Mouse (Mus musculus): ENCODE measurements around the gene Brdt. TPM values are rescaled to one million over a fixed set of nuclear protein-coding genes. Genes with fewer than 3 reads are reported as not detected.

Gene Brdt
- total RNA-seq, 2 experiments from 2014 or later = 0.31 TPM; not detected in 1

DNA sequence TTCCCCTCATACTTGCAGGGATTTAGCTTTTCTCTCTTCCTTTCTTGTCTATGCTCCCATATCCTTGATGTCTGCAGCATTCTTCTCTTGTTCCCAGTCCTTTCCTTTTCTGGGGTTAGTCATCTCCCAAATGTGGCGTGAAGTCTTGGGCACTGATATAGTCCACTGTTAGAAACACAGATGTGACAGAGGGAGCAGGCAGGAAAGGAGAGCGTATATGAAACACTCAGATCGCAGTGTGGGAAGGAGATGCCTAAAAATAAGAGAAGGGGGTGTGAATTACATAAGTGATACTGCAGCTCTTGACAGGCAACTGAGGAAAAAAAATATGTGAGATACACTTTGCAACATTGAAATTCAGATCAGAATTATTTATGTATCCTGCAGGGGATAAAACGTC is 74.4 kb downstream of the Brdt start:
- ATAC-seq (replicated peaks; ENCODE audit: poor library complexity, severe bottlenecking) = no peak

DNA sequence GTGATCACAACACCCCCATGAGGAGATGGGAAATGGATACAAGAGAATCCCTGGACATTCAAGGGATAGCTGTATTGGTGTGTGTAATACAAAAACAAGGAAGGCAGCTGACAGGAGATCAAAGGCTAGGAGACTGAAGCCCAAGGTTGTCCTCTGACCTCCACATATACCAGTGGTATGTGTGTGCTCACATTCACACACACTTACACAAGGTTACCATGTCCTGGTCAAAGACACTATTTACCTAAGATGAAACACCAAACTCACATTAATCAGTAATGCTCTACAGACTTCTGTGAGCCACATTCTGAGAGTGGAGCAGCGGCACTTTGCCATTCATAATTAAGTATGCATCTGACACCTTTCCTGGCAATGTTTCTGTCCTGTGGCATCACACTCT is 79.3 kb downstream of the Brdt start:
- ATAC-seq (replicated peaks; ENCODE audit: poor library complexity, severe bottlenecking) = no peak

DNA sequence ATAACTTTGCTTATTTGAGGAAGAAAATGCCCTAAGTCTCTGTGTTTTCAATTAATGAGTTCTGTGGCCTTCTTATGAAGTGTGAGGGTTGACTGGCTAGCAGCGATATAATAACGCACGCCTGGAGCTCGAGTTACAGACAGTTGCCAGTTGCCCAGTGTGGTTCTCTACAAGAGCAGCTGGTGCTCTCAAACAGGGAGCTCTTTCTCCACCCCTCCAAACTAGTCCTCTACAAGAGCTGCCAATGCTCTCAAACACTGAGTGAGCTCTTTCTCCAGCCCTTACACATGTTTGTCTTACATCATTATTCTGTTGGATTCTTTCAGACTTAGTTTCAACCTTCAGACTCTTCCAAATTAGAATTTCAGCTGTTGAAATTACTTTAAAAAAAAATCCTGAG is 80.4 kb downstream of the Brdt start:
- no peak for ATAC-seq (replicated peaks; ENCODE audit: poor library complexity, severe bottlenecking)

DNA sequence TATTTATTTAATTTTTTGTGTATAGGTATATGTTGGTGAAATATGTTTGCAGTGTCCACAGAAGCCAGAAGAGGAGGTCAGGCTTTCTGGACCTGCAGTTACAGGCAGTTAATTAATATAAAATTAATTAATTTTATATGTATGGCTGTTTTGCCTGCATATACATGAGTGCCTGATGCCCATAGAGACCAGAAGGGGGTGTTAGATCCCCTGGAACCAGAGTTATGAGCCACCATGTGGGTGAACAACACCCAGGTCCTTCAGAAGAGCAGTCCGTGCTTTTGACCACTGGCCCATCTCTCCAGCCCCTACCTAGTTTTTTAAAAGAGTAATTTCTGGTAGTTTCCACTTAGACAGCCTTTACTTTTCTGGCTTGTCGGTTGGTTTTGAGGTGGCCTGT is 81.3 kb downstream of the Brdt start:
- no peak for ATAC-seq (replicated peaks; ENCODE audit: poor library complexity, severe bottlenecking)

DNA sequence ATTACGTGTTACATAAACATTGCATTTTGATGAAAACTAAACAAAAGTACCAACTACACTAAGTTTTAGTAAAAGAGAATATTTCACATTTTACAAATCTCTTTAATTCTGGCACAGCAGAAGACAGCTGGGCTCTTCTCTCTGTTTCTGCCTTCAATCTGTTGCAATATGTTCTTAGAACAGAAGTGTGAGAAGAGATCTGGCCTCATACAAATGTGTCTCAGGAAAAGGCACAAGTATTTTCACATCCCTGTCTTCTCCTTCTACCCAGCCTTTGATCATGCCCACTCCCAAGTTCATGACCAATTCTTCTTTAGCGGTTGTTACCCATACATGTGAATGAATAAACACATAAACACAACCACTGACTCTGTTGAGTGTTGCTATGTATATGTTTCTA is 84.1 kb downstream of the Brdt start:
- ATAC-seq (replicated peaks; ENCODE audit: poor library complexity, severe bottlenecking) = no peak

DNA sequence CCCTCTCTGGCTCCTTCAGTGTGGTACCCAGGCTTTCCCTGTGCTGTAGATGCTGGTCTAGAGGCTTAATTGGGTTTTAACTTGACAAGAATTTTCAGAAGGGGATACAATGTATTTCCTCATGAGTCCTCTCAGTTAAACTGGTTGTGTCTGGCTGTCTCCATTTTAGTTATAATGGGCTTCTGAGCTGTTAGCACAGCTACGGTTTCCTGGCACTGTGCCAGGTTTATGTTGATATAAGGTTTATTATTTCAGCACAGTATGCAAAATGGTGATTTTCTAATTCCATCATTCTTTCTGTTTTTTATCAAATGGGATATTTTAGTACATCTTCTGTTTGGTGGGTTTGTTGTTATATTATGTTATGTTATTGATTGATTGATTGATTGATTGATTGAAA is 90.7 kb downstream of the Brdt start:
- ATAC-seq (replicated peaks; ENCODE audit: poor library complexity, severe bottlenecking) = no peak

DNA sequence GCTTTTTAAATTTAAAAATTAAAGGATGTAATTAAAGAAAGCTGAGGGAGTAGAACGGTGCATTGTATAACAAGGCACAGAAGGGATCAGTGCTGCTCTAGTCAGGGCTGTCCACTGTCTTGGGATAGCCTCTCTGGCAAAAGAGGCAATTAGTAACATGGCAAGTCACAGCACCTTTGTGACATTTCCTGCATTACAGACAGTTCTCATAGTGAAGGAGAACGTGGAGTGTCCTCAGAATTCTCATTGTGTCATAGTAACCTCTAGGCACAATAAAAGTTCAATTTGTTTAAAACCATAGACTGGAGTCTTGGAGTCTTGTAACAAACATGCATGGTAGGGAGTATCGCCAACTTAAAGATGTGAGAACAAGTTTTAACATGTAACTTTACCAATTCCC is 100.3 kb downstream of the Brdt start, which contains the start of gene Lpcat2b:
TSS of gene Lpcat2b (plus strand) at position 301 of the 400 bp plus-strand sequence.
- ATAC-seq (replicated peaks; ENCODE audit: poor library complexity, severe bottlenecking) = no peak

DNA sequence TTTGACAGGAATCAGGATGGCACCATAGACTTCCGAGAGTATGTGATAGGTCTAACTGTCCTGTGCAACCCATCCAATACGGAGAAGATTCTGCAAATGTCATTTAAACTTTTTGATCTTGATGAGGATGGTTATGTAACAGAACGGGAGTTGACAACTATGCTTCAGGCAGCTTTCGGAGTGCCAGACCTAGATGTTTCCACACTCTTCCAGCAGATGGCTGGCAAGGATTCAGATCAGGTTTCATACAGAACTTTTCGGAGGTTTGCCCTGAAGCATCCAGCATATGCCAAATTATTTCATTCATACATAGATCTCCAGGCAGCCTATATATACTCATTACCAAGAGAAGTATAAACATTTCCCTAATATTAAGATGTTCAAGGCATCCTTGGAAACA is 103.0 kb downstream of the Brdt start:
- no peak for ATAC-seq (replicated peaks; ENCODE audit: poor library complexity, severe bottlenecking)

DNA sequence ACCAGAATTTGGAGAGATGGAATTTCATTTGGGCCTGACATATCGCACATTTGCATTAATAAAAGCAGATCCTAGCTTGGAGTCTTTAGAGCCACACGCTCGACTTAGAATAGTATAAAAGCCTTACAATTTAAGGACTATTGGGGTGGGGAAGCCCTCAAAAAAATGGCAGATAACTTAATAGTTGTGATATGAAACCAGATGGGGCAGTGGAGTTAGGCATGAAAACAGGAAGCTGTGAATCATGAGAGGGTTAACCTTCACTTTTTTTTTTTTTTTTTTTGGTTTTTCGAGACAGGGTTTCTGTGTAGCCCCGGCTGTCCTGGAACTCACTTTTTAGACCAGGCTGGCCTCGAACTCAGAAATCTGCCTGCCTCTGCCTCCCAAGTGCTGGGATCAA is 105.2 kb downstream of the Brdt start:
- no peak for ATAC-seq (replicated peaks; ENCODE audit: poor library complexity, severe bottlenecking)

Other genes with a start within 250 kb of the Brdt start
- gene Tgfbr3, start 41.5 kb upstream of the Brdt start, total RNA-seq (2014; fragmentation: Nextera tagmentation) = 0.30 and 2.4 TPM in 2 replicates
- 1.6 and 2.4 TPM in 2 replicates for gene Tgfbr3, start 41.5 kb upstream of the Brdt start, total RNA-seq (2017)
- gene Ephx4, start 71.6 kb downstream of the Brdt start, total RNA-seq (2014; fragmentation: Nextera tagmentation) = not detected in 2 replicates
- not detected in 2 replicates for gene Ephx4, start 71.6 kb downstream of the Brdt start, total RNA-seq (2017)
- gene Lpcat2b, start 100.4 kb downstream of the Brdt start, total RNA-seq (2014; fragmentation: Nextera tagmentation) = not detected in 2 replicates
- gene Lpcat2b, start 100.4 kb downstream of the Brdt start, total RNA-seq (2017) = not detected in 2 replicates
- 7.4 and 9.3 TPM in 2 replicates for gene Btbd8, start 106.8 kb downstream of the Brdt start, total RNA-seq (2014; fragmentation: Nextera tagmentation)
- gene Btbd8, start 106.8 kb downstream of the Brdt start, total RNA-seq (2017) = 12.6 and 14.4 TPM in 2 replicates
- 0.24 TPM in 1 of 2 replicates, not detected in the other for gene Gm42669, start 176.5 kb downstream of the Brdt start, total RNA-seq (2014; fragmentation: Nextera tagmentation)
- 0.21 TPM in 1 of 2 replicates, not detected in the other for gene Gm42669, start 176.5 kb downstream of the Brdt start, total RNA-seq (2017)
- not detected in 2 replicates for gene 1700028K03Rik, start 203.6 kb downstream of the Brdt start, total RNA-seq (2014; fragmentation: Nextera tagmentation)
- gene 1700028K03Rik, start 203.6 kb downstream of the Brdt start, total RNA-seq (2017) = not detected in 2 replicates